ENCODE assay signal across 19 mouse cellular contexts in genomic region chr19:14600354-14600753, GRCm38 (mm10).
"Had no signal": no experiment of that assay in that cellular context is flagged by ENCODE, and none has a peak within 500 bp of the region (broad histone marks: within the 10 kb centered on the region; RNA-seq: fewer than 3 reads in every experiment).

No protein-coding gene starts in this region.

- H3K36me3 ChIP-seq: heart, embryonic 10.5 days; heart, embryonic 12.5 days; hindbrain, embryonic 13.5 days; hindbrain, embryonic 15.5 days; kidney, embryonic 15.5 days; limb, embryonic 13.5 days; limb, embryonic 15.5 days had no signal

- H3K9me3 ChIP-seq: heart, embryonic 10.5 days; heart, embryonic 12.5 days; hindbrain, embryonic 13.5 days; hindbrain, embryonic 15.5 days; kidney, embryonic 15.5 days; limb, embryonic 13.5 days; limb, embryonic 15.5 days had no signal

- H3K27me3 ChIP-seq: heart, embryonic 12.5 days; limb, embryonic 15.5 days had no signal

- H3K9ac ChIP-seq: heart, embryonic 12.5 days; hindbrain, embryonic 13.5 days; hindbrain, embryonic 15.5 days; kidney, embryonic 15.5 days; limb, embryonic 13.5 days; limb, embryonic 15.5 days; liver, embryonic 14.5 days had no signal

- ATAC-seq: hindbrain, postnatal 0 days; intestine, embryonic 16.5 days had no signal

- H3K4me3 ChIP-seq: heart, embryonic 10.5 days; heart, embryonic 12.5 days; hindbrain, embryonic 13.5 days; hindbrain, embryonic 15.5 days; kidney, embryonic 15.5 days; limb, embryonic 13.5 days; limb, embryonic 15.5 days had no signal

- DNase-seq: gastrocnemius, postnatal 14 days; gastrocnemius, postnatal 36 days; heart, adult 18-20 months; heart, postnatal 14 days; heart, postnatal 36 days; layer of hippocampus, adult 9-11 months; layer of hippocampus, postnatal 36 days; left cerebral cortex, postnatal 4 days had no signal

- H3K27ac ChIP-seq: heart, embryonic 10.5 days; hindbrain, embryonic 13.5 days; hindbrain, embryonic 15.5 days; hindbrain, postnatal 0 days; kidney, embryonic 15.5 days; kidney, postnatal 0 days; limb, embryonic 13.5 days; limb, embryonic 15.5 days; liver, embryonic 14.5 days had no signal

- H3K4me2 ChIP-seq: heart, embryonic 12.5 days; kidney, embryonic 15.5 days; limb, embryonic 15.5 days had no signal
